Mouse (Mus musculus) thymus, adult 18-20 months (tissue): Measurements from ENCODE around the gene Gm5800.
"Not testable (repeated sequence)": the region's sequence is repeated elsewhere in the genome, so short reads cannot be mapped to it uniquely, and the experiment has no call there.

Experiments
- DNase-seq, 2 experiments: peaks; one replicate each; pipeline ENCODE4 v3.0.0; 2022; ENCODE audit warnings: mixed read lengths in 2 of 2

The Gm5800 gene

GRCm38 (mm10) chr14:51717083-51717482 is at the start of gene Gm5800:
Gene Gm5800 (minus strand): TSS chr14:51717183.
- no peak for DNase-seq

- DNase-seq: no peak
Observed at GRCm38 (mm10) chr14:51755944-51756343, 39.0 kb upstream of the Gm5800 start.

GRCm38 (mm10) chr14:51740347-51741170 is 23.6 kb upstream of the Gm5800 start:
- DNase-seq: no peak

- DNase-seq: no peak
Observed at GRCm38 (mm10) chr14:51739150-51739993, 22.4 kb upstream of the Gm5800 start.

- DNase-seq: no peak
Observed at GRCm38 (mm10) chr14:51738411-51739149, 21.6 kb upstream of the Gm5800 start.

- DNase-seq: no peak
Observed at GRCm38 (mm10) chr14:51737967-51738366, 21.0 kb upstream of the Gm5800 start.

GRCm38 (mm10) chr14:51695368-51695767 is 21.6 kb downstream of the Gm5800 start, which contains the start of gene Gm17079:
Gene Gm17079 (minus strand): TSS chr14:51695468.
- not testable (repeated sequence) for DNase-seq

GRCm38 (mm10) chr14:51677269-51677668 is 39.7 kb downstream of the Gm5800 start:
- DNase-seq: no peak
